Mouse (Mus musculus) embryo, embryonic 10.5 days (tissue): Measurements from ENCODE around the gene Calm1.

Experiments used
- DNase-seq: peaks from one replicate; pipeline ENCODE4 v3.0.0-alpha.2; 2015; ENCODE audit warnings: low spot score

Gene Calm1

GRCm38 (mm10) chr12:100223531-100223930 is 24.3 kb downstream of the Calm1 start:
- DNase-seq, result no peak

- DNase-seq, result no peak
Measured at GRCm38 (mm10) chr12:100225196-100225595, 26.0 kb downstream of the Calm1 start.

GRCm38 (mm10) chr12:100226073-100226472 is 26.8 kb downstream of the Calm1 start:
- DNase-seq, result no peak

- no peak for DNase-seq
Measured at GRCm38 (mm10) chr12:100226621-100227020, 27.4 kb downstream of the Calm1 start.

- DNase-seq, result peak; percentile 41
Measured at GRCm38 (mm10) chr12:100228041-100228725, 28.9 kb downstream of the Calm1 start.

- no peak for DNase-seq
Measured at GRCm38 (mm10) chr12:100234201-100234600, 35.0 kb downstream of the Calm1 start.

GRCm38 (mm10) chr12:100234919-100235318 is 35.7 kb downstream of the Calm1 start:
- DNase-seq, result no peak

- no peak for DNase-seq
Measured at GRCm38 (mm10) chr12:100235423-100235822, 36.2 kb downstream of the Calm1 start.

- no peak for DNase-seq
Measured at GRCm38 (mm10) chr12:100239404-100239803, 40.2 kb downstream of the Calm1 start.

GRCm38 (mm10) chr12:100239807-100240206 is 40.6 kb downstream of the Calm1 start:
- no peak for DNase-seq

GRCm38 (mm10) chr12:100241911-100242796 is 42.9 kb downstream of the Calm1 start:
- DNase-seq, result peak; percentile 94

GRCm38 (mm10) chr12:100244580-100244979 is 45.3 kb downstream of the Calm1 start:
- DNase-seq, result peak; percentile 47

GRCm38 (mm10) chr12:100249170-100249569 is 49.9 kb downstream of the Calm1 start:
- no peak for DNase-seq

GRCm38 (mm10) chr12:100254471-100254870 is 55.2 kb downstream of the Calm1 start:
- DNase-seq, result no peak

GRCm38 (mm10) chr12:100255441-100255949 is 56.3 kb downstream of the Calm1 start:
- DNase-seq, result no peak

- no peak for DNase-seq
Measured at GRCm38 (mm10) chr12:100257779-100258178, 58.5 kb downstream of the Calm1 start.
